Mouse (Mus musculus) ES-E14 (cell line): ENCODE results near the gene Smim24. TPM values are rescaled to one million over a fixed set of nuclear protein-coding genes. Genes with fewer than 3 reads are reported as not detected.

Experiments
- DNase-seq: peaks from one replicate; pipeline ENCODE4 v3.0.0-alpha.2; 2013; ENCODE audit warnings: low read depth, low spot score
- H3K27ac ChIP-seq: 2 replicates; pipeline ENCODE4 v1.5.1; 2012; ENCODE audit warnings: low read depth, mild to moderate bottlenecking, low read length, moderate library complexity, mixed read lengths; ENCODE audit not compliant: poor library complexity, insufficient read depth, severe bottlenecking
- H3K36me3 ChIP-seq: 2 replicates; pipeline ENCODE4 v1.6.1; 2012; ENCODE audit warnings: mild to moderate bottlenecking, low read length, moderate library complexity, mixed read lengths; ENCODE audit not compliant: control insufficient read depth, poor library complexity, insufficient read depth, severe bottlenecking
- H3K4me1 ChIP-seq, 2 experiments: fragments of 150-350 bp in 1 of 2; sonication (generic) in 1 of 2; 2 replicates each; pipeline ENCODE4 v1.6.1; 2012; ENCODE audit warnings: low read length in 2 of 2, mild to moderate bottlenecking in 1 of 2, mixed read lengths in 1 of 2; ENCODE audit not compliant: control insufficient read depth in 2 of 2, insufficient read depth in 2 of 2, poor library complexity in 1 of 2
- H3K4me3 ChIP-seq, 2 experiments: fragments of 150-350 bp in 1 of 2; sonication (generic) in 1 of 2; 2 replicates each; pipeline ENCODE4 v1.5.1; 2012; ENCODE audit warnings: low read length in 2 of 2, low read depth in 1 of 2, mild to moderate bottlenecking in 1 of 2, mixed read lengths in 1 of 2; ENCODE audit not compliant: insufficient read depth in 1 of 2, poor library complexity in 1 of 2, severe bottlenecking in 1 of 2
- H3K9ac ChIP-seq: 2 replicates; pipeline ENCODE4 v1.6.1; 2012; ENCODE audit warnings: low read depth, mild to moderate bottlenecking, low read length, mixed read lengths; ENCODE audit not compliant: poor library complexity, insufficient read depth, severe bottlenecking
- H3K9me3 ChIP-seq: fragments of 150-350 bp; sonication (generic); 2 replicates; pipeline ENCODE4 v1.6.1; 2012; ENCODE audit warnings: low read depth, mild to moderate bottlenecking, low read length; ENCODE audit not compliant: control insufficient read depth, insufficient read depth
- CHD2 ChIP-seq: IDR thresholded peaks from 2 replicates; pipeline ENCODE4 v1.6.1; 2014; ENCODE audit warnings: mild to moderate bottlenecking, low read depth, low read length, inconsistent platforms
- HCFC1 ChIP-seq: IDR thresholded peaks from 2 replicates; pipeline ENCODE4 v1.6.1; 2012; ENCODE audit warnings: low read length, inconsistent platforms, borderline replicate concordance; ENCODE audit not compliant: insufficient read depth
- MAFK ChIP-seq: IDR thresholded peaks from 2 replicates; pipeline ENCODE4 v1.6.1; 2014; ENCODE audit warnings: mild to moderate bottlenecking, low read depth, low read length, inconsistent platforms; ENCODE audit not compliant: insufficient read depth
- ZC3H11A ChIP-seq: IDR thresholded peaks from 2 replicates; pipeline ENCODE4 v1.6.1; 2012; ENCODE audit warnings: low read depth, mild to moderate bottlenecking, inconsistent platforms, low read length, borderline replicate concordance
- ZNF384 ChIP-seq: IDR thresholded peaks from 2 replicates; pipeline ENCODE4 v1.6.1; 2012; ENCODE audit warnings: low read depth, low read length, inconsistent platforms
- in situ Hi-C, 2 experiments: fragments of 600-800 bp; cut with MboI; formaldehyde crosslinking; loops; one replicate each; pipeline ENCODE4 v1.15.1; 2025; ENCODE audit warnings: low sequenced_read_pairs in 2 of 2, inconsistent platforms in 1 of 2; ENCODE audit not compliant: unreplicated experiment in 2 of 2
- total RNA-seq: library from RNA; depleted of rRNA; stranded (reverse); fragments of 300-350 nt; gene quantifications from 2 replicates; pipeline ENCODE4 v1.2.3, GENCODE M21; 2012

Smim24 gene
- total RNA-seq, 1 experiment = 1.7 TPM

- peaks cover 6% of the 10 kb centered on the region in 2 experiments; a peak in 2 of 4 replicates for H3K4me1 ChIP-seq
- DNase-seq = no peak
- H3K4me3 ChIP-seq = no peak overlapping the region
- H3K9me3 ChIP-seq = no peaks in the 10 kb centered on the region
- TF ChIP-seq CHD2 = no peak
- no peak for TF ChIP-seq ZC3H11A
- no peak for TF ChIP-seq MAFK
- no peak for TF ChIP-seq ZNF384
- H3K36me3 ChIP-seq = peaks cover 7% of the 10 kb centered on the region; the same call in 1 of the 2 replicates
- H3K27ac ChIP-seq = no peak overlapping the region
- H3K9ac ChIP-seq = no peak overlapping the region
- in situ Hi-C loops = no loop called here
These were observed 13.0 kb upstream of the Smim24 start for GRCm38 (mm10) chr10:81379809-81380378.

DNA sequence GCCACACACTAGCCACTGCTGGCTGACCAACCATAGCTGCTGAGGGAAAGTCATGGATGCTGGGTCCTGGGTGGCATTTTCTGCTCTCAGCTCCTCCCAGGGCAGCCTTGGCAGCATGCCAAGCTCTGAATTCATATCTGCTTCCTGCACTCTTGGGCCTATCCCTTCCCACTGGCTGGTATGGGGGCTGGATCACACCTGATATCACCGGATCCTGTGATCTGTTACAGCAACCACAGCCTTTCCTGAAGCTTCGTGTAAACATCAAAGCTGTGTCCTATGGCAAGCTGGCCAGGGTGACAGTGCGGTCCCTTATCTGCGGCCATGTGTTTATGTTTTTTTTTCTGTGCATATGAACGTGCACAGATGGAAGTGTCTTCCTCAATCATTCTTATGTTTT, 10.8 kb upstream of the Smim24 start:
- no peak overlapping the region for H3K9ac ChIP-seq
- DNase-seq = no peak
- no peak overlapping the region for H3K4me3 ChIP-seq
- H3K9me3 ChIP-seq = no peaks in the 10 kb centered on the region
- peaks cover 15% of the 10 kb centered on the region for H3K36me3 ChIP-seq
- peaks cover 0 to 8% of the 10 kb centered on the region in 2 experiments; a peak in 1 of 4 replicates for H3K4me1 ChIP-seq
- TF ChIP-seq ZNF384 = no peak
- no peak for TF ChIP-seq HCFC1
- TF ChIP-seq CHD2 = no peak
- no peak for TF ChIP-seq MAFK
- no peak for TF ChIP-seq ZC3H11A
- no peak overlapping the region for H3K27ac ChIP-seq
- in situ Hi-C loops = no loop called here

GRCm38 (mm10) chr10:81383802-81384604, 8.8 kb upstream of the Smim24 start, which contains the start of the genes Dohh and Gm48551:
TSS of gene Dohh (plus strand) at chr10:81384428.
TSS of gene Gm48551 (plus strand) at chr10:81384466.
- in situ Hi-C loops = no loop called here
- peak; percentile 86 for TF ChIP-seq HCFC1
- no peak for TF ChIP-seq ZC3H11A
- TF ChIP-seq MAFK = no peak
- TF ChIP-seq ZNF384 = no peak
- TF ChIP-seq CHD2 = peak; percentile 92
- peak within 1 kb of the TSS; percentile 73 for H3K27ac ChIP-seq
- peak within 1 kb of the TSS; percentile 77 to 86 for H3K4me3 ChIP-seq
- DNase-seq = peak; percentile 96
- H3K4me1 ChIP-seq = peaks cover 0 to 5% of the 10 kb centered on the region in 2 experiments; a peak in 1 of 4 replicates
- peaks cover 34% of the 10 kb centered on the region for H3K36me3 ChIP-seq
- no peaks in the 10 kb centered on the region for H3K9me3 ChIP-seq
- peak within 1 kb of the TSS; percentile 93 for H3K9ac ChIP-seq

DNA sequence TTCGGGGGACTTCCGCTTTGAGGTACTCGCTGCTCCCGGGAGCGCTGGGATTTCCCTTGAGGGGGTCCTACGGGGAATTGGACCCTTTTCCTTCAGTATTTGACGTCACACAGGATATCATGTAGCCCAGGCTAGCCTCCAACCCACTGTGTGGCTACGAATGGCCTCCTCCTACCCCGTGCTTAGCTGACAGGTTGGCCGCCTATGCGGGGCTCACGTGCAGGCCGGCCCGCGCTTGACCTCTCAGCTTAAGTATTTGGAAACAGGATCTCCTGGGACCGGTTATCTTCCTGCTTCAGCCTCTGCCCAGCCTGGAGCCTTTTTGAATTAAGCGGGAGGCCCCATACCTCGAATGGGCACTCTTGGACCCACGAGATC, 8.3 kb upstream of the Smim24 start:
- peaks cover 35% of the 10 kb centered on the region for H3K36me3 ChIP-seq
- TF ChIP-seq MAFK (no peak), CHD2 (no peak), ZNF384 (no peak), HCFC1 (no peak), ZC3H11A (no peak)
- in situ Hi-C loops = no loop called here

More for the DNA sequence above, 8.3 kb upstream of the Smim24 start:
- H3K9me3 ChIP-seq = no peaks in the 10 kb centered on the region
- peaks cover 0 to 7% of the 10 kb centered on the region in 2 experiments; a peak in 1 of 4 replicates for H3K4me1 ChIP-seq
- peak overlapping the region; percentile 93 for H3K9ac ChIP-seq
- peak overlapping the region; percentile 73 for H3K27ac ChIP-seq
- peak overlapping the region; percentile 77 to 86 for H3K4me3 ChIP-seq
- no peak for DNase-seq
